Comparison of ENCODE assay signal across 24 mouse cellular contexts in the genomic region with DNA sequence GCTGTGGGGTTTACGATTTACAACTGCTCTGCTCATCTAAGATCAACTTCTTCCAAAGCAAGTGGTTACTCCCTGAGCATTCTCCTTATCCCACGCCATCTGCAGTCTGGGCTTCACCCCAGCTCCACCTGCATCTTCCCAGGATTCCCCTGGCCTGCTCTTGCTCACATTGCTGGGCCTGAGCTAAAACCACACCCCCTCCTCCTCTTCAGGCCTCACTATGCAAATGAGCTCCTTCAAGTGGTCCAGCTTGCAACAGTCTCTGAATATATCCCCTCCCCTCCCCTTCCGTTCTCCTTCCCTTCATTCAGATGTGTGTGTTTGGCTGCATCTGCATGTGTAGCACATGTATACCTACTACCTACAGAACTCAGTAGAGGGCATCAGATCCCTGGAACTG. TPM values are rescaled to one million over a fixed set of nuclear protein-coding genes. Genes with fewer than 3 reads are reported as not detected.
DNase-seq lines count a peak whose midpoint lies in the region; TF ChIP-seq lines count a peak whose summit lies in the region.
"Had no signal": no experiment of that assay in that cellular context is flagged by ENCODE, and none has a peak within 500 bp of the region (broad histone marks: within the 10 kb centered on the region; RNA-seq: fewer than 3 reads in every experiment).

No protein-coding gene starts in this region.

- H3K36me3 ChIP-seq in limb, embryonic 10.5 days: no peaks in the 10 kb centered on the region
- H3K36me3 ChIP-seq: embryonic facial prominence, embryonic 12.5 days; heart, embryonic 10.5 days; liver, embryonic 13.5 days; lung, embryonic 15.5 days; midbrain, embryonic 12.5 days had no signal

- H3K4me1 ChIP-seq in limb, embryonic 10.5 days: peaks cover 6% of the 10 kb centered on the region
- H3K4me1 ChIP-seq: embryonic facial prominence, embryonic 12.5 days; heart, embryonic 10.5 days; liver, embryonic 13.5 days; lung, embryonic 15.5 days; midbrain, embryonic 12.5 days had no signal

- peak; percentile 36 for DNase-seq in lung, postnatal 25 days (ENCODE audit: low spot score)
- DNase-seq in lung, adult 18-20 months: no peak
- DNase-seq in thymus, postnatal 0 days (ENCODE audit: low spot score): peak; percentile 23
- no peak for DNase-seq in thymus, postnatal 25 days
- peak; percentile 32 for DNase-seq in brain, embryonic 14.5 days (ENCODE audit: low read depth)
- DNase-seq in limb, embryonic 10.5 days (ENCODE audit: low spot score): no peak
- DNase-seq in ovary, postnatal 14 days (ENCODE audit: low spot score): no peak
- DNase-seq: adrenal gland, adult 2 months; cerebellum, adult 2 months; cerebellum, postnatal 25 days; heart, postnatal 4 days; kidney, adult 9 months; kidney, postnatal 36 days; liver, embryonic 13.5 days; right cerebral cortex, postnatal 14 days; thymus, postnatal 36 days had no signal

- no peaks in the 10 kb centered on the region for H3K9me3 ChIP-seq in limb, embryonic 10.5 days (replicated peaks)
- H3K9me3 ChIP-seq: embryonic facial prominence, embryonic 12.5 days; heart, embryonic 10.5 days; liver, embryonic 13.5 days; lung, embryonic 15.5 days; midbrain, embryonic 12.5 days had no signal

- 73% methylated on average over 3 of the region's 3 CpGs for WGBS in limb, embryonic 10.5 days

- no peak for TF ChIP-seq CTCF in brain, embryonic 14.5 days (IDR thresholded peaks at IDR 0.05; ENCODE audit: borderline replicate concordance, extremely low read depth, insufficient read depth, insufficient read length)

- H3K27ac ChIP-seq in limb, embryonic 10.5 days: no peak overlapping the region
- H3K27ac ChIP-seq: embryonic facial prominence, embryonic 12.5 days; heart, embryonic 10.5 days; liver, embryonic 13.5 days; lung, embryonic 15.5 days; midbrain, embryonic 12.5 days had no signal

- H3K27me3 ChIP-seq in limb, embryonic 10.5 days (ENCODE audit: low read depth, poor library complexity, severe bottlenecking): peaks cover 7% of the 10 kb centered on the region
- H3K27me3 ChIP-seq: embryonic facial prominence, embryonic 12.5 days; lung, embryonic 15.5 days; midbrain, embryonic 12.5 days had no signal

- no peak overlapping the region for H3K4me3 ChIP-seq in limb, embryonic 10.5 days
- H3K4me3 ChIP-seq: embryonic facial prominence, embryonic 12.5 days; heart, embryonic 10.5 days; liver, embryonic 13.5 days; lung, embryonic 15.5 days; midbrain, embryonic 12.5 days had no signal

- no peak for TF ChIP-seq POLR2A in brain, embryonic 14.5 days (IDR thresholded peaks at IDR 0.05; ENCODE audit: borderline replicate concordance, extremely low read depth, insufficient read depth, insufficient read length, poor library complexity, severe bottlenecking)

RNA-seq across cellular contexts. Expression of a gene that starts 6.3 kb away (rescaled TPM):
- polyA plus RNA-seq in thymus, postnatal 0 days (2015; fragmentation: Nextera tagmentation; extraction: Ambion mirVana): 574 and 589 TPM in 2 replicates
- polyA plus RNA-seq in brain, embryonic 14.5 days (2012; rRNA removed): 0.93 and 1.6 TPM in 2 replicates
- 0.80 and 0.83 TPM in 2 replicates for polyA plus RNA-seq in limb, embryonic 10.5 days (2016; fragmentation: Nextera tagmentation; extraction: Ambion mirVana)

RNA-seq across cellular contexts. Expression of a gene that starts 11.7 kb away (rescaled TPM):
- 991 and 995 TPM in 2 replicates for polyA plus RNA-seq in thymus, postnatal 0 days (2015; fragmentation: Nextera tagmentation; extraction: Ambion mirVana)
- 0.50 and 0.51 TPM in 2 replicates for polyA plus RNA-seq in brain, embryonic 14.5 days (2012; rRNA removed)
- polyA plus RNA-seq in limb, embryonic 10.5 days (2016; fragmentation: Nextera tagmentation; extraction: Ambion mirVana): not detected in 2 replicates
- polyA plus RNA-seq: forebrain, embryonic 11.5 days had no signal

RNA-seq across cellular contexts. Expression of a gene that starts 26.1 kb away (rescaled TPM):
- polyA plus RNA-seq in thymus, postnatal 0 days (2015; fragmentation: Nextera tagmentation; extraction: Ambion mirVana): 2.3 and 3.1 TPM in 2 replicates
- 0.09 and 0.18 TPM in 2 replicates for polyA plus RNA-seq in brain, embryonic 14.5 days (2012; rRNA removed)
- not detected in 2 replicates for polyA plus RNA-seq in limb, embryonic 10.5 days (2016; fragmentation: Nextera tagmentation; extraction: Ambion mirVana)
- polyA plus RNA-seq: embryonic facial prominence, embryonic 12.5 days; forebrain, embryonic 11.5 days; heart, embryonic 10.5 days; intestine, embryonic 16.5 days; limb, embryonic 14.5 days; liver, embryonic 13.5 days; midbrain, embryonic 12.5 days had no signal

RNA-seq across cellular contexts. Expression of a gene that starts 41.9 kb away (rescaled TPM):
- polyA plus RNA-seq in thymus, postnatal 0 days (2015; fragmentation: Nextera tagmentation; extraction: Ambion mirVana): 1,510 and 1,544 TPM in 2 replicates
- polyA plus RNA-seq in brain, embryonic 14.5 days (2012; rRNA removed): 1.4 and 1.7 TPM in 2 replicates
- 6.7 and 9.9 TPM in 2 replicates for polyA plus RNA-seq in limb, embryonic 10.5 days (2016; fragmentation: Nextera tagmentation; extraction: Ambion mirVana)

RNA-seq across cellular contexts. Expression of a gene that starts 55.3 kb away (rescaled TPM):
- polyA plus RNA-seq in thymus, postnatal 0 days (2015; fragmentation: Nextera tagmentation; extraction: Ambion mirVana): 0.22 and 0.27 TPM in 2 replicates
- polyA plus RNA-seq in brain, embryonic 14.5 days (2012; rRNA removed): 0.03 TPM in 2 replicates
- polyA plus RNA-seq in limb, embryonic 10.5 days (2016; fragmentation: Nextera tagmentation; extraction: Ambion mirVana): not detected in 2 replicates
- polyA plus RNA-seq: cerebellum, adult 2 months; embryonic facial prominence, embryonic 12.5 days; forebrain, embryonic 11.5 days; heart, embryonic 10.5 days; hindbrain, embryonic 16.5 days had no signal

Comparison
In these comparisons a context has a peak if more than half of its experiments do, and no peak if none do; other contexts are left out.
1. DNase-seq: peak in lung, postnatal 25 days (single experiment), thymus, postnatal 0 days (single experiment) and brain, embryonic 14.5 days (single experiment); none in lung, adult 18-20 months (0 of 2), thymus, postnatal 25 days (single experiment), limb, embryonic 10.5 days (single experiment) and ovary, postnatal 14 days (single experiment).
2. RNA of a gene that starts 6.3 kb away (polyA plus RNA-seq): 574 to 589 TPM in thymus, postnatal 0 days; 0.93 to 1.6 TPM in brain, embryonic 14.5 days and 0.80 to 0.83 TPM in limb, embryonic 10.5 days; every median in the first group is over 100 times any median in the second.
3. RNA of a gene that starts 11.7 kb away (polyA plus RNA-seq): 991 to 995 TPM in thymus, postnatal 0 days; 0.50 to 0.51 TPM in brain, embryonic 14.5 days and not detected in limb, embryonic 10.5 days; every median in the first group is over 100 times any median in the second.